Mouse (Mus musculus): ENCODE measurements around the gene Metap1. TPM values are rescaled to one million over a fixed set of nuclear protein-coding genes. Genes with fewer than 3 reads are reported as not detected.

Metap1 gene
- polyA plus RNA-seq, 1 experiment from 2014 or later = 40.6 TPM

DNA sequence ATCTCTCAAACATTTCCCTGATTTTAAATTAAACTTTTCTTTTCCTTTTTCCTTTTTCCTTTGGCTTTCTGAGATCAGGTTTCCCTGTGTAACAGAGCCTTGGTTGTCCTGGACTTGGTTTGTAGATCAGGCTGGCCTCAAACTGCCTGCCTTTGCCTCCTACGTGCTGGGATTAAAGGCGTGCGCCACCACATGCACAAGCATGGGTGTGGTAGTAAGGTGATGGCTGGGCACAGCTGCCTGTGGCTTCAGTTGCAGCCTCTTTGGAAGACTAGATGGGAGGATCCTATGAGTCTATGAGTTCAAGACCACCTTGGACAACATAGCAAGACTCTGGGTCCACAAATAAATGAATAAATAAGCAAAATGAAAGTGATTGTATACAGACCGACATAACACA lies 34.6 kb upstream of the Metap1 start:
- Histone ChIP-seq H3K4me2 (no peak overlapping the region), H3K36me3 (ENCODE audit: poor library complexity, severe bottlenecking) (no peaks in the 10 kb centered on the region), H3K9ac (no peak overlapping the region), H3K4me3 (no peak overlapping the region), H3K27me3 (no peaks in the 10 kb centered on the region), H3K9me3 (replicated peaks) (no peaks in the 10 kb centered on the region), H3K4me1 (peaks cover 17% of the 10 kb centered on the region), H3K27ac (no peak overlapping the region)
- no peak for ATAC-seq
- 89% methylated on average over 4 of the region's 4 CpGs for WGBS

- no peak overlapping the region for H3K27ac ChIP-seq
- no peaks in the 10 kb centered on the region for H3K27me3 ChIP-seq
- 87% methylated on average over 6 of the region's 6 CpGs for WGBS
- peaks cover 9% of the 10 kb centered on the region for H3K4me1 ChIP-seq
- no peak overlapping the region for H3K9ac ChIP-seq
- H3K4me3 ChIP-seq = no peak overlapping the region
- H3K4me2 ChIP-seq = no peak overlapping the region
- ATAC-seq = no peak
- no peaks in the 10 kb centered on the region for H3K36me3 ChIP-seq (ENCODE audit: poor library complexity, severe bottlenecking)
- H3K9me3 ChIP-seq (replicated peaks) = no peaks in the 10 kb centered on the region
Observed at GRCm38 (mm10) chr3:138519218-138519617, 29.9 kb upstream of the Metap1 start.

DNA sequence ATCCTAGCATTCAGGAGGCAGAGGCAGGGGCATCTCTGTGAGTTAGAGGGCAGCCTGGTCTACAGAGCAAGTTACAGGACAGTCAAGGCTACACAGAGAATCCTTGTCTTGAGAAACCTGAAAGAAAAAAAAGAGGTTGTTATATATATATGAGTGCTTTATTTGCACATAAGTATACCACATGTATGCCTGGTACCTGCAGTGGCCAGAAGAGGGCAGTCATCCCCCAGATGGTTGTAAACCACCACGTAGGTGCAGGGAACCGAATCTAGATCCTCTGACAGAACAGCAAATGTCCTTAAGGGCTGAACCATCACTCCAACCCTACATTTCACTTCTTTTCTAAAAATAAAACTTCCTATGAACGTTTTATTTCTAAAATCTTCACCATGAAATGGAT lies 28.6 kb upstream of the Metap1 start:
- Histone ChIP-seq H3K36me3 (ENCODE audit: poor library complexity, severe bottlenecking) (no peaks in the 10 kb centered on the region), H3K9ac (no peak overlapping the region), H3K4me3 (no peak overlapping the region)

DNA sequence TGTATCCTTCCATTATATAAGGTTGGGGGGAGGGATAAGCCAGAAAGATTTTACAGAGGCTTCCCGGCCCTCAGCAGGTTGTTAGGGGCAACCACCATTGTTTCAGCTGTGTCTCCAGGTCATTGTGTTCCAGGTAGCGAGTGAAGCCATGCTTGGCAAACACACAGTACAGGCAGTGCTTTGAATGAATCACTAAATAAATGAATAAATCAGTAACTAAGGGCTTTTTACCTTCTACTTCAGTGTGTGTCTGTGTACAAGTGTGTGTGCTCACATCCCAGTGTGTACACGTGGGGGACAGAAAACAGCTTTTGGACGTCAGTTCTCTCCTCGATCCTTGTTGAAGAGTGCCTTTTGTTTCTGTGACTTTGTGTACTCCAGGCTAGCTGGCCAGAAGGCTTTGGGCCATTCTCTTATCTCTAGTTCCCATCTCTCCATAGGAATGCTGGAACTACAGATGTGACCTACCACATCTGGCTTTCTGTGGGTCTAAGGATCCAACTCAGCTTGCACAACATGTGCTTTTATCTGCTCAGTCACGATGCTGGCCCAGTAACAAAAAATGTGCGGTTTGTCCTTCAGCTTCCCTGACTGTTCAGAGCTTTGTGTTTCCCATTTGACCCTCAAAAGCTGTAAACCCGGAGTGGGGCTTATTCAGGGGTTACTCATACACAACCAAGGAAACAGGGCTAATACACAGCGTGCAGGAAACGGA lies 26.5 kb upstream of the Metap1 start:
- Histone ChIP-seq H3K9me3 (replicated peaks) (no peaks in the 10 kb centered on the region), H3K4me3 (no peak overlapping the region), H3K27me3 (no peaks in the 10 kb centered on the region), H3K4me2 (no peak overlapping the region), H3K36me3 (ENCODE audit: poor library complexity, severe bottlenecking) (no peaks in the 10 kb centered on the region), H3K4me1 (peaks cover 9% of the 10 kb centered on the region), H3K9ac (no peak overlapping the region), H3K27ac (no peak overlapping the region)
- peak; percentile 21; the same call in 1 of the 2 replicates for ATAC-seq
- WGBS = 26% methylated on average over 10 of the region's 10 CpGs

More for the DNA sequence above, 28.6 kb upstream of the Metap1 start:
- H3K27me3 ChIP-seq = no peaks in the 10 kb centered on the region
- H3K9me3 ChIP-seq (replicated peaks) = no peaks in the 10 kb centered on the region
- ATAC-seq = no peak
- no peak overlapping the region for H3K4me2 ChIP-seq
- no peak overlapping the region for H3K27ac ChIP-seq
- H3K4me1 ChIP-seq = peaks cover 9% of the 10 kb centered on the region
- 63% methylated on average over 3 of the region's 3 CpGs for WGBS

GRCm38 (mm10) chr3:138514749-138515148 lies 25.4 kb upstream of the Metap1 start:
- 64% methylated on average over 3 of the region's 3 CpGs for WGBS

GRCm38 (mm10) chr3:138513243-138513642 lies 23.9 kb upstream of the Metap1 start:
- Histone ChIP-seq H3K4me2 (0 out of 2 replicates have a peak overlapping the region, but pooled peaks have one; percentile 2), H3K27ac (no peak overlapping the region), H3K4me3 (no peak overlapping the region), H3K4me1 (peaks cover 9% of the 10 kb centered on the region), H3K9me3 (replicated peaks) (no peaks in the 10 kb centered on the region), H3K9ac (no peak overlapping the region), H3K36me3 (ENCODE audit: poor library complexity, severe bottlenecking) (no peaks in the 10 kb centered on the region), H3K27me3 (no peaks in the 10 kb centered on the region)
- ATAC-seq = no peak
- 65% methylated on average over 12 of the region's 12 CpGs for WGBS

More at GRCm38 (mm10) chr3:138514749-138515148, 25.4 kb upstream of the Metap1 start:
- Histone ChIP-seq H3K4me3 (no peak overlapping the region), H3K4me1 (peaks cover 9% of the 10 kb centered on the region), H3K27ac (no peak overlapping the region), H3K36me3 (ENCODE audit: poor library complexity, severe bottlenecking) (no peaks in the 10 kb centered on the region), H3K9me3 (replicated peaks) (no peaks in the 10 kb centered on the region), H3K27me3 (no peaks in the 10 kb centered on the region), H3K9ac (no peak overlapping the region), H3K4me2 (no peak overlapping the region)
- ATAC-seq = no peak

- H3K27me3 ChIP-seq = no peaks in the 10 kb centered on the region
- WGBS = 62% methylated on average over 5 of the region's 5 CpGs
- ATAC-seq = no peak
Observed at GRCm38 (mm10) chr3:138510471-138510870, 21.2 kb upstream of the Metap1 start.

GRCm38 (mm10) chr3:138509581-138509980 lies 20.3 kb upstream of the Metap1 start:
- H3K36me3 ChIP-seq (ENCODE audit: poor library complexity, severe bottlenecking) = no peaks in the 10 kb centered on the region
- H3K4me1 ChIP-seq = no peaks in the 10 kb centered on the region
- no peak overlapping the region for H3K4me2 ChIP-seq
- no peak overlapping the region for H3K4me3 ChIP-seq
- H3K9me3 ChIP-seq (replicated peaks) = no peaks in the 10 kb centered on the region
- 91% methylated on average over 2 of the region's 2 CpGs for WGBS
- ATAC-seq = no peak
- no peaks in the 10 kb centered on the region for H3K27me3 ChIP-seq
- no peak overlapping the region for H3K9ac ChIP-seq
- no peak overlapping the region for H3K27ac ChIP-seq

More at GRCm38 (mm10) chr3:138510471-138510870, 21.2 kb upstream of the Metap1 start:
- no peak overlapping the region for H3K27ac ChIP-seq
- H3K4me2 ChIP-seq = no peak overlapping the region
- H3K4me1 ChIP-seq = peaks cover 2% of the 10 kb centered on the region; the same call in 1 of the 2 replicates
- no peaks in the 10 kb centered on the region for H3K9me3 ChIP-seq (replicated peaks)
- no peak overlapping the region for H3K4me3 ChIP-seq
- H3K36me3 ChIP-seq (ENCODE audit: poor library complexity, severe bottlenecking) = no peaks in the 10 kb centered on the region
- no peak overlapping the region for H3K9ac ChIP-seq

- Histone ChIP-seq H3K4me3 (no peak overlapping the region), H3K27ac (no peak overlapping the region), H3K27me3 (no peaks in the 10 kb centered on the region), H3K4me2 (no peak overlapping the region), H3K9me3 (replicated peaks) (no peaks in the 10 kb centered on the region), H3K36me3 (ENCODE audit: poor library complexity, severe bottlenecking) (no peaks in the 10 kb centered on the region), H3K4me1 (no peaks in the 10 kb centered on the region), H3K9ac (no peak overlapping the region)
- peak; percentile 24; the same call in 1 of the 2 replicates for ATAC-seq
- 59% methylated on average over 6 of the region's 6 CpGs for WGBS
Observed at GRCm38 (mm10) chr3:138506749-138507148, 17.4 kb upstream of the Metap1 start.

GRCm38 (mm10) chr3:138503754-138504153 lies 14.4 kb upstream of the Metap1 start:
- Histone ChIP-seq H3K9me3 (replicated peaks) (no peaks in the 10 kb centered on the region), H3K27ac (no peak overlapping the region), H3K36me3 (ENCODE audit: poor library complexity, severe bottlenecking) (no peaks in the 10 kb centered on the region), H3K4me2 (no peak overlapping the region), H3K9ac (no peak overlapping the region), H3K4me3 (no peak overlapping the region), H3K27me3 (no peaks in the 10 kb centered on the region), H3K4me1 (0 out of 2 replicates have a peak, but pooled peaks cover 5% of the 10 kb centered on the region)
- 90% methylated on average over 11 of the region's 11 CpGs for WGBS
- ATAC-seq = no peak

DNA sequence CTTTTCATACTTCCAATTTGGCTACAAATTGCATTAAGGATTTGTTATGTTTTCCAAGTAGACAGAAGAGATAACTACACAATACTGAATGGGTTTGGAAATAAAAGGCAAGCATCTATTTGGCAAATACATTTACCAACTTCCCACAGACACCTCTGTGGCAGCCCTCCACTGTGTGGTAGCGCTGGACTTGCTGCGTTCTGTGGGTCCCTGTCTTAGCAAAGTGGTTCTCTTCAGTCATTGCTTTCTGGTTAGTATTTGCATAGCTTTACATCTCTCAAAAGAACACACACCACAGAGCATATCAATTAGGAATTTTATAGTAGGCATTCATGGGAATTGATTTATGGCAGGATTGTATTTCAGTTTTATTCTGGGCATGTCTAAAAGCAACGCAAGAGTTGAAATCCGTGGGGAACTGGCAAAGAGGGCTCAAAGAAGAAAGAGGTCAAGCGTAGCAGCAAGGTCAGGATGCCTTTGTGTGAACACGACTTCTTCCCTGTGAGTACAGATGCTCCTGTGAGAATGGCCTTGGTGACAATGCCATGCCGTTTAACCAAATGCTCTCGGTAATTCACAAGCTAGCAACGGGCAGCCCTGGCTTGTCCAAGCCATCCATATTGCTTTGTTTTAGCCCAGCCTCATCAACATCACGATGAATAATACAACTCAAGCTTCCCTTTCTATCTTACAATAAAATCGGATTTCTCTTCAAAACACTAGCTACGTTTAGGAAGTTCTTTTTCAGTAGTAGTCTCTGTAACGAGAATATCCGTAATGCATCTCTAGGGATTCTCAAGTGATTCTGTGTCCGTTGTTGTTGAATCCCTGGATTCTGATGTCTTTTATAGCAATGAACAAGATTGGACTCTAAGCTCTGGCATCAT lies 10.8 kb upstream of the Metap1 start:
- Histone ChIP-seq H3K4me1 (0 out of 2 replicates have a peak, but pooled peaks cover 5% of the 10 kb centered on the region), H3K9ac (no peak overlapping the region), H3K36me3 (ENCODE audit: poor library complexity, severe bottlenecking) (no peaks in the 10 kb centered on the region), H3K4me2 (no peak overlapping the region), H3K27me3 (no peaks in the 10 kb centered on the region), H3K4me3 (no peak overlapping the region), H3K9me3 (replicated peaks) (no peaks in the 10 kb centered on the region), H3K27ac (no peak overlapping the region)
- 41% methylated on average over 15 of the region's 15 CpGs for WGBS
- ATAC-seq = no peak

DNA sequence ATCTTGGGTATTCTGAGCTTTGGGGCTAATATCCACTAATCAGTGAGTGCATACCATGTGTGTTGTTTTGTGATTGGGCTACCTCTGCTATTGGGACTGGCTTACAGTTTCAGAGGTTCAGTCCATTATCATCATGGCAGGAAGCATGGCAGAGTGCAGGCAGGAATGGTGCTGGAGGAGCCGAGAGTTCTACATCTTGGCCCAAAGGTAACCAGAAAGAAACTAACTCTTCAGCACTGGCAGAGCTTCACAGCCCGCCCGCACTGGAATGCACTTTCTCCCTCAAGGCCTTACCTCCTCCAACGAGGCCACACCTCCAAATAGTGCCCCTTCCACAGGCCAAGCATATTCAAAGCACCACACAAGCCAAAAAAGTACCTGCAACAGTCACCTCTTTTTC lies 9.4 kb upstream of the Metap1 start:
- Histone ChIP-seq H3K4me1 (0 out of 2 replicates have a peak, but pooled peaks cover 5% of the 10 kb centered on the region), H3K36me3 (ENCODE audit: poor library complexity, severe bottlenecking) (no peaks in the 10 kb centered on the region), H3K4me3 (no peak overlapping the region), H3K9me3 (replicated peaks) (no peaks in the 10 kb centered on the region), H3K9ac (no peak overlapping the region), H3K4me2 (no peak overlapping the region), H3K27me3 (no peaks in the 10 kb centered on the region), H3K27ac (no peak overlapping the region)
- no peak for ATAC-seq
- WGBS = 78% methylated on average over 4 of the region's 4 CpGs
